Mouse (Mus musculus): Measurements from ENCODE around the gene Rap1a.

Gene Rap1a

GRCm38 (mm10) chr3:105801191-105802166 lies at the start of gene Rap1a:
Gene Rap1a (minus strand): TSS chr3:105801336.
- peak; percentile 79 for DNase-seq (ENCODE audit: low spot score)

- DNase-seq (ENCODE audit: low spot score) = no peak
Measured at GRCm38 (mm10) chr3:105846294-105847069, 45.3 kb upstream of the Rap1a start.

GRCm38 (mm10) chr3:105839836-105840235 lies 38.7 kb upstream of the Rap1a start:
- DNase-seq (ENCODE audit: low spot score) = no peak

- DNase-seq (ENCODE audit: low spot score) = no peak
Measured at GRCm38 (mm10) chr3:105838655-105839054, 37.5 kb upstream of the Rap1a start.

GRCm38 (mm10) chr3:105836883-105837282 lies 35.7 kb upstream of the Rap1a start:
- DNase-seq (ENCODE audit: low spot score) = no peak

- DNase-seq (ENCODE audit: low spot score) = no peak
Measured at GRCm38 (mm10) chr3:105835875-105836274, 34.7 kb upstream of the Rap1a start.

- DNase-seq (ENCODE audit: low spot score) = no peak
Measured at GRCm38 (mm10) chr3:105831584-105831983, 30.4 kb upstream of the Rap1a start.

GRCm38 (mm10) chr3:105825501-105826161 lies 24.5 kb upstream of the Rap1a start:
- no peak for DNase-seq (ENCODE audit: low spot score)

GRCm38 (mm10) chr3:105824704-105825103 lies 23.6 kb upstream of the Rap1a start:
- no peak for DNase-seq (ENCODE audit: low spot score)

- DNase-seq (ENCODE audit: low spot score) = peak; percentile 20
Measured at GRCm38 (mm10) chr3:105824103-105824502, 23.0 kb upstream of the Rap1a start.

- DNase-seq (ENCODE audit: low spot score) = no peak
Measured at GRCm38 (mm10) chr3:105823609-105824008, 22.5 kb upstream of the Rap1a start.

GRCm38 (mm10) chr3:105821504-105821903 lies 20.4 kb upstream of the Rap1a start:
- DNase-seq (ENCODE audit: low spot score) = no peak

- DNase-seq (ENCODE audit: low spot score) = no peak
Measured at GRCm38 (mm10) chr3:105820272-105820671, 19.1 kb upstream of the Rap1a start.

GRCm38 (mm10) chr3:105818130-105819004 lies 17.2 kb upstream of the Rap1a start:
- no peak for DNase-seq (ENCODE audit: low spot score)

GRCm38 (mm10) chr3:105816089-105816488 lies 15.0 kb upstream of the Rap1a start:
- DNase-seq (ENCODE audit: low spot score) = no peak

GRCm38 (mm10) chr3:105815236-105815904 lies 14.2 kb upstream of the Rap1a start:
- DNase-seq (ENCODE audit: low spot score) = no peak

GRCm38 (mm10) chr3:105811146-105811545 lies 10.0 kb upstream of the Rap1a start:
- DNase-seq (ENCODE audit: low spot score) = no peak

- DNase-seq (ENCODE audit: low spot score) = peak; percentile 41
Measured at GRCm38 (mm10) chr3:105808179-105809037, 7.3 kb upstream of the Rap1a start.

- no peak for DNase-seq (ENCODE audit: low spot score)
Measured at GRCm38 (mm10) chr3:105807672-105808071, 6.5 kb upstream of the Rap1a start.

Measured in embryo, embryonic 10 days (tissue).